Mouse (Mus musculus): Measurements from ENCODE around the gene Adamtsl2.

DNA sequence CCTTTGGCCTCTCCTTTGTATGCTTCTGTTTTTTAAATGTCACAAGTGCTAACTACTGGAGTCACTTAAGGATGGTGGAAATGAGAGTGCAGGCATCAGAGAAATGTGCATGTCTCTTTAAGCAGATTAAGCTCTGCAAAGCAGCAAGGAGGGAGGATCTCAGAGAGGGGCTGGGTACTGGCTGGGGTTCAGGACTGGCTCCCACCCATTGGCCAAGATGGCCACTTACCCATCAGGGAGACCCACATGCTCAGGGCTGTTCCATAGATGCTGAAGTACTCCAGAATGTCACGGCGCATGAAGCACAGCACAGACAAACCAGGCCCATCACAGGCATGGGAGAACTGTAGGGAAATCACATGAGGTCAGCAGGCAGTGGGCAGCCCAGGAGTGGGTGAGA, 12.1 kb upstream of the Adamtsl2 start:
- no peak for TF ChIP-seq CTCF (IDR thresholded peaks at IDR 0.05; ENCODE audit: low read depth, low read length)
- no peak for TF ChIP-seq POLR2A (IDR thresholded peaks at IDR 0.05; ENCODE audit: insufficient read depth, low read length)
- TF ChIP-seq EP300 (IDR thresholded peaks at IDR 0.05; ENCODE audit: insufficient read depth, low read depth, low read length), result no peak
